Mouse (Mus musculus) ES-E14 (cell line): ENCODE data around the gene Als2. TPM values are rescaled to one million over a fixed set of nuclear protein-coding genes. Genes with fewer than 3 reads are reported as not detected.

Experiments used
- DNase-seq: peaks from one replicate; pipeline ENCODE4 v3.0.0-alpha.2; 2013; ENCODE audit warnings: low read depth, low spot score
- H3K27ac ChIP-seq: 2 replicates; pipeline ENCODE4 v1.5.1; 2012; ENCODE audit warnings: low read depth, mild to moderate bottlenecking, low read length, moderate library complexity, mixed read lengths; ENCODE audit not compliant: poor library complexity, insufficient read depth, severe bottlenecking
- H3K36me3 ChIP-seq: 2 replicates; pipeline ENCODE4 v1.6.1; 2012; ENCODE audit warnings: mild to moderate bottlenecking, low read length, moderate library complexity, mixed read lengths; ENCODE audit not compliant: control insufficient read depth, poor library complexity, insufficient read depth, severe bottlenecking
- H3K4me1 ChIP-seq, 2 experiments: fragments of 150-350 bp in 1 of 2; sonication (generic) in 1 of 2; 2 replicates each; pipeline ENCODE4 v1.6.1; 2012; ENCODE audit warnings: low read length in 2 of 2, mild to moderate bottlenecking in 1 of 2, mixed read lengths in 1 of 2; ENCODE audit not compliant: control insufficient read depth in 2 of 2, insufficient read depth in 2 of 2, poor library complexity in 1 of 2
- H3K4me3 ChIP-seq, 2 experiments: fragments of 150-350 bp in 1 of 2; sonication (generic) in 1 of 2; 2 replicates each; pipeline ENCODE4 v1.5.1; 2012; ENCODE audit warnings: low read length in 2 of 2, low read depth in 1 of 2, mild to moderate bottlenecking in 1 of 2, mixed read lengths in 1 of 2; ENCODE audit not compliant: insufficient read depth in 1 of 2, poor library complexity in 1 of 2, severe bottlenecking in 1 of 2
- H3K9ac ChIP-seq: 2 replicates; pipeline ENCODE4 v1.6.1; 2012; ENCODE audit warnings: low read depth, mild to moderate bottlenecking, low read length, mixed read lengths; ENCODE audit not compliant: poor library complexity, insufficient read depth, severe bottlenecking
- H3K9me3 ChIP-seq: fragments of 150-350 bp; sonication (generic); 2 replicates; pipeline ENCODE4 v1.6.1; 2012; ENCODE audit warnings: low read depth, mild to moderate bottlenecking, low read length; ENCODE audit not compliant: control insufficient read depth, insufficient read depth
- CHD2 ChIP-seq: IDR thresholded peaks from 2 replicates; pipeline ENCODE4 v1.6.1; 2014; ENCODE audit warnings: mild to moderate bottlenecking, low read depth, low read length, inconsistent platforms
- HCFC1 ChIP-seq: IDR thresholded peaks from 2 replicates; pipeline ENCODE4 v1.6.1; 2012; ENCODE audit warnings: low read length, inconsistent platforms, borderline replicate concordance; ENCODE audit not compliant: insufficient read depth
- MAFK ChIP-seq: IDR thresholded peaks from 2 replicates; pipeline ENCODE4 v1.6.1; 2014; ENCODE audit warnings: mild to moderate bottlenecking, low read depth, low read length, inconsistent platforms; ENCODE audit not compliant: insufficient read depth
- ZC3H11A ChIP-seq: IDR thresholded peaks from 2 replicates; pipeline ENCODE4 v1.6.1; 2012; ENCODE audit warnings: low read depth, mild to moderate bottlenecking, inconsistent platforms, low read length, borderline replicate concordance
- ZNF384 ChIP-seq: IDR thresholded peaks from 2 replicates; pipeline ENCODE4 v1.6.1; 2012; ENCODE audit warnings: low read depth, low read length, inconsistent platforms
- in situ Hi-C, 2 experiments: fragments of 600-800 bp; cut with MboI; formaldehyde crosslinking; loops; one replicate each; pipeline ENCODE4 v1.15.1; 2025; ENCODE audit warnings: low sequenced_read_pairs in 2 of 2, inconsistent platforms in 1 of 2; ENCODE audit not compliant: unreplicated experiment in 2 of 2
- total RNA-seq: library from RNA; depleted of rRNA; stranded (reverse); fragments of 300-350 nt; gene quantifications from 2 replicates; pipeline ENCODE4 v1.2.3, GENCODE M21; 2012

Gene Als2
- total RNA-seq, 1 experiment, result 23.2 TPM

- Histone ChIP-seq H3K36me3 (no peaks in the 10 kb centered on the region), H3K9me3 (no peaks in the 10 kb centered on the region), H3K4me1 (peaks cover 0 to 6% of the 10 kb centered on the region in 2 experiments; a peak in 1 of 4 replicates), H3K9ac (no peak overlapping the region), H3K27ac (no peak overlapping the region), H3K4me3 (no peak overlapping the region)
- DNase-seq, result no peak
- in situ Hi-C loops, result loop anchor here in 1 of 2 experiments (25.0 kb wide), 1 partner anchor 342 kb away; no protein-coding TSS in a partner anchor
- TF ChIP-seq ZC3H11A (no peak), CHD2 (no peak), HCFC1 (no peak), ZNF384 (no peak), MAFK (no peak)
Measured at GRCm38 (mm10) chr1:59269951-59270689, 33.1 kb upstream of the Als2 start.

- in situ Hi-C loops, result loop anchor here in 1 of 2 experiments (25.0 kb wide), 1 partner anchor 343 kb away; no protein-coding TSS in a partner anchor
- H3K27ac ChIP-seq, result no peak overlapping the region
- H3K9ac ChIP-seq, result no peak overlapping the region
- DNase-seq, result no peak
- peaks cover 0 to 6% of the 10 kb centered on the region in 2 experiments; a peak in 1 of 4 replicates for H3K4me1 ChIP-seq
- H3K9me3 ChIP-seq, result no peaks in the 10 kb centered on the region
- no peak for TF ChIP-seq CHD2
- no peak overlapping the region for H3K4me3 ChIP-seq
- H3K36me3 ChIP-seq, result no peaks in the 10 kb centered on the region
Measured at GRCm38 (mm10) chr1:59269466-59269865, 32.4 kb upstream of the Als2 start.

- Histone ChIP-seq H3K4me1 (peaks cover 0 to 6% of the 10 kb centered on the region in 2 experiments; a peak in 1 of 4 replicates), H3K36me3 (no peaks in the 10 kb centered on the region), H3K4me3 (no peak overlapping the region), H3K9me3 (no peaks in the 10 kb centered on the region), H3K27ac (no peak overlapping the region), H3K9ac (no peak overlapping the region)
- in situ Hi-C loops, result loop anchor here in 1 of 2 experiments (25.0 kb wide), 1 partner anchor 343 kb away; no protein-coding TSS in a partner anchor
- TF ChIP-seq ZNF384, result no peak
- no peak for TF ChIP-seq MAFK
- TF ChIP-seq CHD2, result no peak
- DNase-seq, result no peak
Measured at GRCm38 (mm10) chr1:59268931-59269330, 31.9 kb upstream of the Als2 start.

GRCm38 (mm10) chr1:59257736-59258135 lies 20.7 kb upstream of the Als2 start:
- no peaks in the 10 kb centered on the region for H3K36me3 ChIP-seq
- no peak overlapping the region for H3K9ac ChIP-seq
- H3K4me1 ChIP-seq, result peaks cover 0 to 9% of the 10 kb centered on the region in 2 experiments; a peak in 2 of 4 replicates
- H3K27ac ChIP-seq, result no peak overlapping the region
- DNase-seq, result no peak
- H3K4me3 ChIP-seq, result no peak overlapping the region
- in situ Hi-C loops, result loop anchor here in 1 of 2 experiments (25.0 kb wide), 1 partner anchor 355 kb away; no protein-coding TSS in a partner anchor
- TF ChIP-seq HCFC1 (no peak), MAFK (no peak), ZC3H11A (no peak)
- H3K9me3 ChIP-seq, result no peaks in the 10 kb centered on the region
